Mouse (Mus musculus) lung, embryonic 16.5 days (tissue): ENCODE results near the gene Psat1. TPM values are rescaled to one million over a fixed set of nuclear protein-coding genes. Genes with fewer than 3 reads are reported as not detected.
A peak's percentile ranks its signal among the peaks of the same experiment; 100 is the strongest.

Experiments used
- ATAC-seq: fragments of 200-750 bp; cut with Nextera tagmentation; 2 replicates; pipeline ENCODE4 v1.8.0; 2017; ENCODE audit warnings: low read depth, mild to moderate bottlenecking, moderate library complexity
- H3K27ac ChIP-seq: fragments of 300-500 bp; sonication (generic); 2 replicates; pipeline ENCODE4 v1.5.1; 2014; ENCODE audit warnings: mild to moderate bottlenecking, control low read depth, low read length
- H3K27me3 ChIP-seq: fragments of 300-500 bp; sonication (generic); 2 replicates; pipeline ENCODE4 v1.6.1; 2014; ENCODE audit warnings: low read depth, low read length, mixed read lengths; ENCODE audit not compliant: control insufficient read depth, insufficient read depth
- H3K36me3 ChIP-seq: fragments of 300-500 bp; sonication (generic); 2 replicates; pipeline ENCODE4 v1.6.1; 2014; ENCODE audit warnings: low read length; ENCODE audit not compliant: control insufficient read depth, insufficient read depth
- H3K4me1 ChIP-seq: fragments of 300-500 bp; sonication (generic); replicated peaks from 2 replicates; pipeline ENCODE4 v1.6.1; 2014; ENCODE audit warnings: low read length, mixed read lengths; ENCODE audit not compliant: control insufficient read depth, insufficient read depth
- H3K4me2 ChIP-seq: fragments of 300-500 bp; sonication (generic); 2 replicates; pipeline ENCODE4 v1.6.1; 2014; ENCODE audit warnings: low read depth, low read length, control low read depth
- H3K4me3 ChIP-seq: fragments of 300-500 bp; sonication (generic); 2 replicates; pipeline ENCODE4 v1.5.1; 2014; ENCODE audit warnings: mild to moderate bottlenecking, low read length, control low read depth
- H3K9ac ChIP-seq: fragments of 300-500 bp; sonication (generic); 2 replicates; pipeline ENCODE4 v1.6.1; 2014; ENCODE audit warnings: low read length, control low read depth
- H3K9me3 ChIP-seq: fragments of 300-500 bp; sonication (generic); 2 replicates; pipeline ENCODE4 v1.6.1; 2016; ENCODE audit warnings: low read length; ENCODE audit not compliant: control insufficient read depth
- WGBS: fragments of 180-500 bp; shearing (Covaris S2); extraction: QIAGEN DNeasy Blood & Tissue Kit; methylation state at CpG from one replicate; pipeline ENCODE4 v1.1.7; 2014; 5-methylcytosine and 5-hydroxymethylcytosine counted together
- polyA plus RNA-seq: library from polyadenylated mRNA; unstranded; fragments of >200 nt; fragmentation: Nextera tagmentation; extraction: Ambion mirVana; gene quantifications from 2 replicates; pipeline ENCODE4 v1.2.1, GENCODE M21; 2015

Psat1 gene
- polyA plus RNA-seq, 1 experiment from 2014 or later, result 159 TPM

DNA sequence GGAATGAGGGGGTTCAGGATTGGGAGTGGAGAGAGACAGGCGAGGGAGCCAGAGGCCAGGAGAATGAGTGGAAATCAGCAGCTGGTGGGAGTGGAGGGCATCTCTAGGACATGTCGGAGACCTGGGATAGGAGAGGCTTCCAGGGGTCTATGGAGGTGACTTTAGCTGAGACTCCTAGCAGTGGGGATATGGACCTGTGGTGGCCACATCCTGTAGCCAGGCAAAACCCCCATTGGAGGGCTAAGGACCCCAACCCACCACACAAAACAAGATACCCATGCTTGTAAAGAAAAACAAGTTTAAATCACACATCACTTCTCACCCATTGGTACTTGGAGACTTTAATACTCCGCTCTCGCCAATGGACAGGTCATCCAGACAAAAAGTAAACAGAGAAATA lies 58.7 kb downstream of the Psat1 start:
- Histone ChIP-seq H3K9me3 (no peaks in the 10 kb centered on the region), H3K4me2 (no peak overlapping the region), H3K36me3 (no peaks in the 10 kb centered on the region), H3K4me1 (no peaks in the 10 kb centered on the region), H3K27me3 (no peaks in the 10 kb centered on the region), H3K4me3 (no peak overlapping the region), H3K27ac (no peak overlapping the region), H3K9ac (no peak overlapping the region)
- ATAC-seq, result no peak
- WGBS, result 88% methylated on average over 4 of the region's 4 CpGs

DNA sequence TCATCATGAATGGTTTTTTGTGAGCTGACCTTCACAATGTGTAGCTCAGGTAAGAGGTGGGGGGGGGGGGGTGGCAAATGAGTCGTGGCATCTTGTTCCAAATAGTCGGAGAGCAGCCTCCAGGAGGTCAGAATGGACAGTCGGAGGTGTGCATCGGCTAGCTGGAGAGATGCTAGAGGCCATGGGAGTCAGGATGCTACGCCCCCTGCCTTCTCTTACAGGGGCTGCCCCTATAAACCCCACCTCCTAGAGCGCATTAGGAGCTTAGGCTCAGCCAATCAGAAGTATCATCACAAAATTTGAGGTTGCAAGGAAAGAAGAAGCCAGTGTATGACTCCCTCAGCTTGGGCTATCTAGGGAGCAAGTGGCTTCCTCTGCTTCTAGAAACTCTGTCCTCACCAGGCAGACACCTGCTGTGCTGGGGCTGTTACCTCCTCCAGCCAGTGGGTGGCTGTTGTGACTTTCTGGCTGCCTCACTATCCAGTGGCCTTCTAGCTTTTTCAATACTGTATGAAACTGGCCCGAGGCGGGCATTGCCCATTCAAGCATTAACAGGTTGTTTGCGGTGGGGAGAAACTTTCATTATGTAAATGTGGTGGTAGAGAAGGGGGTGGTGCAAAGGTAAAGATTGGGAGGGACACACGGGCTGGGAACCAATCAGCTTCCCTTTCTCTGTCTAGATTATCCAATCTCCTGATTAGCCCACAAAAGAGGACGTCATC lies 64.3 kb downstream of the Psat1 start:
- WGBS, result 73% methylated on average over 11 of the region's 11 CpGs
- Histone ChIP-seq H3K4me3 (no peak overlapping the region), H3K36me3 (no peaks in the 10 kb centered on the region), H3K9me3 (no peaks in the 10 kb centered on the region), H3K9ac (no peak overlapping the region), H3K27ac (no peak overlapping the region), H3K27me3 (no peaks in the 10 kb centered on the region), H3K4me2 (no peak overlapping the region), H3K4me1 (no peaks in the 10 kb centered on the region)
- no peak for ATAC-seq

- Histone ChIP-seq H3K36me3 (no peaks in the 10 kb centered on the region), H3K4me3 (no peak overlapping the region), H3K9me3 (no peaks in the 10 kb centered on the region), H3K9ac (no peak overlapping the region), H3K27ac (no peak overlapping the region), H3K27me3 (no peaks in the 10 kb centered on the region), H3K4me1 (no peaks in the 10 kb centered on the region), H3K4me2 (no peak overlapping the region)
- no peak for ATAC-seq
- 56% methylated on average over 8 of the region's 8 CpGs for WGBS
Observed at GRCm38 (mm10) chr19:15880731-15881130, 66.4 kb downstream of the Psat1 start.

GRCm38 (mm10) chr19:15879271-15879670 lies 67.9 kb downstream of the Psat1 start:
- no peak overlapping the region for H3K27ac ChIP-seq
- H3K9ac ChIP-seq, result no peak overlapping the region
- ATAC-seq, result no peak
- 92% methylated on average over 5 of the region's 5 CpGs for WGBS
- H3K4me1 ChIP-seq, result no peaks in the 10 kb centered on the region
- no peak overlapping the region for H3K4me2 ChIP-seq
- H3K4me3 ChIP-seq, result no peak overlapping the region
- no peaks in the 10 kb centered on the region for H3K9me3 ChIP-seq
- no peaks in the 10 kb centered on the region for H3K36me3 ChIP-seq
- H3K27me3 ChIP-seq, result no peaks in the 10 kb centered on the region

DNA sequence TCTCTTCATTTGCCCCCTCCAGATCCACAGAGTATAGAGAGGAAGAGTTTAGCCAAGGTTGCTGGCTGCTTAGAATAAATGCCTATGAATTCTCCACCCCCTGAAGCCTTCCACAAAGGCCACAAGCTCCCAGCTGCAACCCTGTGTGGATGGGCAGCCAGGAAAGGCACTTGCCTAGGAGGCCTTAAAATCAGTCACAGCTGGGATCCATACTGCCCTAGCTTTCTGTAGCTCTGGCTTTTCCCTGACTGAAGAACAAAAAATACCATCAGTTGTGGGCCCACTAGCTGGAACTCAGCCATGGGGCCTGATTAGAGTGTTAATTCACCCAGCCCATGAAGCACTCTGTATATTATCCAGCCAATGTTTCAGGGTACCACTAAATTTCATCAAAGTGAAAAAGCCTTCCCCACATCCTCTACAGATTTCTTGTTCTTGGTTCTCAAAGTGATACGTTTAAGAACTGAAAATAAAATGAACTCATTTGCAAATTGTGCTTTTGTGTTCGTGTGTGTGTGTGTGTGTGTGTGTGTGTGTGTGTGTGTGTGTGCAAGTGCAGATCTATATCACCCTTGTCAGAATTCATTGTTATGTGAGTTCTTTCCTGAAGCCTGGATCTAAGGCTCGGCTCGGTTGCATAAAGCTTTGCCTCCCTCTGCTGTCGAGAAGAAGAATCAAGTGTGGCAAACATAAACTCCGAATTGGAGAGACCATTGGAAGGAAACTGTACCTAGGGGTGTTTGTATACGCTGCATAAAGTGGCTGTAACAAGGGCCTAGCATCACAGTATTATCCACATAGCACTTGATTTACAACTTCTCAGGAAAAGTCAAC lies 78.1 kb downstream of the Psat1 start:
- no peak overlapping the region for H3K9ac ChIP-seq
- WGBS, result 23% methylated on average over 7 of the region's 7 CpGs
- no peaks in the 10 kb centered on the region for H3K9me3 ChIP-seq
- ATAC-seq, result peak; percentile 56
- no peak overlapping the region for H3K4me2 ChIP-seq
- no peak overlapping the region for H3K27ac ChIP-seq
- no peaks in the 10 kb centered on the region for H3K27me3 ChIP-seq
- no peaks in the 10 kb centered on the region for H3K36me3 ChIP-seq
- H3K4me1 ChIP-seq, result no peaks in the 10 kb centered on the region; the same call in 1 of the 2 replicates
- H3K4me3 ChIP-seq, result no peak overlapping the region

DNA sequence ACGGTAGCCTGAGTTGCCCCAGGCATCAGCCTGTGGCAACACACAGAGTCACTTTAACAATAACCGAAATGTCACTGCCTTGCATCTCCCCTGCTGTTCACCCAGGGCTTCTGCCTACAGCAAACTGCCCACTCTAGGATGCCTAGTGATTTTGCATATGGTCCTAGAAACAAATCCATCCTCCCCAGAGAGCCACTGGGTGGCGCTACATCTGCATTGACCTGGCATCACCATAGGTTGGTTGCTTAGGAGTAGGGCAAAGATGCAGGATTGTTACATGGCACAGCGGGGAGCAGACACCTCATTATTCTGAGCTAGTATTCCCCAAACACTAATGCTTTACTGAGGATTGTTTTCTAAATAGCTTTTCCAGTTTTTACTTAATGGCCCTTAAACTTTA lies 80.3 kb downstream of the Psat1 start:
- Histone ChIP-seq H3K9ac (no peak overlapping the region), H3K9me3 (no peaks in the 10 kb centered on the region), H3K4me1 (no peaks in the 10 kb centered on the region; the same call in 1 of the 2 replicates), H3K27ac (no peak overlapping the region), H3K4me2 (no peak overlapping the region), H3K4me3 (no peak overlapping the region), H3K27me3 (no peaks in the 10 kb centered on the region), H3K36me3 (no peaks in the 10 kb centered on the region)
- 80% methylated on average over 4 of the region's 4 CpGs for WGBS
- ATAC-seq, result no peak

- 71% methylated on average over 1 of the region's 1 CpGs for whole genome bisulfite sequencing
- no peak for ATAC-seq
Observed at GRCm38 (mm10) chr19:15866126-15866525, 81.0 kb downstream of the Psat1 start.

GRCm38 (mm10) chr19:15865431-15865830 lies 81.7 kb downstream of the Psat1 start:
- H3K4me1 ChIP-seq, result no peaks in the 10 kb centered on the region; the same call in 1 of the 2 replicates
- no peaks in the 10 kb centered on the region for H3K36me3 ChIP-seq
- no peak overlapping the region for H3K27ac ChIP-seq
- ATAC-seq, result no peak
- H3K9me3 ChIP-seq, result no peaks in the 10 kb centered on the region
- H3K27me3 ChIP-seq, result no peaks in the 10 kb centered on the region
- no peak overlapping the region for H3K9ac ChIP-seq
- H3K4me3 ChIP-seq, result no peak overlapping the region
- H3K4me2 ChIP-seq, result no peak overlapping the region

More at GRCm38 (mm10) chr19:15866126-15866525, 81.0 kb downstream of the Psat1 start:
- no peaks in the 10 kb centered on the region for H3K27me3 ChIP-seq
- no peak overlapping the region for H3K4me3 ChIP-seq
- no peaks in the 10 kb centered on the region for H3K9me3 ChIP-seq
- no peak overlapping the region for H3K9ac ChIP-seq
- H3K27ac ChIP-seq, result no peak overlapping the region
- H3K4me2 ChIP-seq, result no peak overlapping the region
- no peaks in the 10 kb centered on the region for H3K36me3 ChIP-seq
- no peaks in the 10 kb centered on the region; the same call in 1 of the 2 replicates for H3K4me1 ChIP-seq

DNA sequence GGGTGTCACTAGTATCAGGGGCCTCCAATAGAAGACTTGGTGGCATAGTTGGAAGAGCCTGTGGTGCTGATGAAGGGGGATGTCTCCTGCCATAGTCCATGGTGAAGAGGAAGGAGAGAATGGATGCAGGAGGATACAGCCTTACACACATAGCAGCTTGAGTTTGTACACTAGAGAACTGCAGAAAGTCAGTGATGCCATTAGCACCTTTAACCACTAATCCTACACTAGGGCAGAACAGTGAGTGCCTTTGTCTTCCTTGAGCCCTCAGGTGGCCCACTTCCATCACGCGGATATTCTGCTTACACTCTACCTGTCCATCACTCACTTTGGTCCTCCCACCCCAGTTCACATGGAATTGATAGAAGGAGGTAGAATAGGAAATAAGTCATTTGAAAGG lies 83.0 kb downstream of the Psat1 start:
- Histone ChIP-seq H3K36me3 (no peaks in the 10 kb centered on the region), H3K4me2 (no peak overlapping the region), H3K27me3 (no peaks in the 10 kb centered on the region), H3K4me3 (no peak overlapping the region), H3K9me3 (no peaks in the 10 kb centered on the region), H3K4me1 (no peaks in the 10 kb centered on the region; the same call in 1 of the 2 replicates), H3K27ac (no peak overlapping the region), H3K9ac (no peak overlapping the region)
- ATAC-seq, result no peak
- 70% methylated on average over 2 of the region's 2 CpGs for WGBS
